Mouse (Mus musculus) olfactory bulb, adult 2 months (tissue): ENCODE measurements around the gene 9930111J21Rik2.

Experiments
- CTCF ChIP-seq: fragments of 200-500 bp; IDR thresholded peaks from 2 replicates; pipeline ENCODE4 v1.5.1; 2012; ENCODE audit warnings: low read depth, mild to moderate bottlenecking, low read length, moderate library complexity; ENCODE audit not compliant: insufficient read depth
- POLR2A ChIP-seq: fragments of 200-500 bp; IDR thresholded peaks from 2 replicates; pipeline ENCODE4 v1.6.1; 2012; ENCODE audit warnings: mild to moderate bottlenecking, low read depth, low read length, moderate library complexity; ENCODE audit not compliant: insufficient read depth

DNA sequence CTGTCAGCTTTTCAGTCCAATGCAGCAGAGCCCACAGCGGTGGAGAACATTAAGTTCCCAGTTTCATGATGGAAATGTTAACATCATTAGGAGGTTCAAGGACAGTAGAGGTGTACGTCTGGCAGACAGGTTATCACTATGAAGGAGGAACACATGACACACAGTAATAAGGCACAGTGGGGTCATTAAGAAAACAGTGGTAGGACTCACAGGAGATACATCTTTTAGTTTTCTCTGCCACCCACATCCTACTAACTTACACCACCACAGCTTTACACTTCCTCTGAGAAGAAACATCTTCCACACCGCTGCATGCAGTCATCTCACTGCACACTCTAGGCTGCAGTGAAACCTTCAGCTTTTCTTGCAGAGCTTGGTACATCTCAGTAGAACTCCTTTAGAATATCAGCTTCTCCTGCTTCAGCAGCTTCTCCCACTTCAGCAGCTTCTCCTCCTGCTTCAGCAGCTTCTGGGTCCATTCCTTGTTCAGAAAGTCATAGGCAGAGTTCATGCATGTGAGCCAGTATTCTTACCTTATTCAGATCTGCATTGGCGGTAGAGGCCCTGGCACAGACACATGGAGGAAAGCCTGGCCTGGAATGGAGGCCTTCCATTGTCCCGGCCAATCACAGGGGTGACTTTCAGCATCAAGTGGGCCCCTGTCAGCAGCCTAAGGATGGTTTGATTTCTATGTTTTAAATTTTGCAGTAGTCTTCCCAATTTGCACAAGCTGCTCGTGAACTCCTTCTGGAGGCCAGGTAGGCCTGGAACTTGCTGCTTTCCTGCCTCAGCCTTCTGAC lies 43.0 kb upstream of the 9930111J21Rik2 start:
- TF ChIP-seq POLR2A (no peak), CTCF (no peak)
